Mouse (Mus musculus): ENCODE measurements around the gene As3mt. TPM values are rescaled to one million over a fixed set of nuclear protein-coding genes. Genes with fewer than 3 reads are reported as not detected.
"Not testable (repeated sequence)": the region's sequence is repeated elsewhere in the genome, so short reads cannot be mapped to it uniquely, and the experiment has no call there.

As3mt gene
- total RNA-seq, 2 experiments from 2014 or later: 26.2 to 32.0 TPM

GRCm38 (mm10) chr19:46697840-46698517, 9.3 kb upstream of the As3mt start:
- DNase-seq (ENCODE audit: low spot score in 2 of 2): no peak

- peak in 1 of 2 experiments; percentile 22 for DNase-seq (ENCODE audit: low spot score in 2 of 2)
These were observed 8.2 kb upstream of the As3mt start for GRCm38 (mm10) chr19:46699011-46699481.

- DNase-seq (ENCODE audit: low spot score in 2 of 2): no peak
These were observed 6.1 kb upstream of the As3mt start for GRCm38 (mm10) chr19:46701156-46701555.

- DNase-seq (ENCODE audit: low spot score in 2 of 2): no peak
These were observed 1.3 kb upstream of the As3mt start for GRCm38 (mm10) chr19:46705779-46706495.

GRCm38 (mm10) chr19:46706540-46707295, 540 bp upstream of the As3mt start:
- DNase-seq (ENCODE audit: low spot score in 2 of 2): no peak

GRCm38 (mm10) chr19:46710614-46711013, 3.4 kb downstream of the As3mt start:
- no peak for DNase-seq (ENCODE audit: low spot score in 2 of 2)

- DNase-seq (ENCODE audit: low spot score in 2 of 2): no peak
These were observed 7.0 kb downstream of the As3mt start for GRCm38 (mm10) chr19:46714234-46714633.

GRCm38 (mm10) chr19:46715016-46715415, 7.8 kb downstream of the As3mt start:
- DNase-seq (ENCODE audit: low spot score in 2 of 2): no peak

- no peak for DNase-seq (ENCODE audit: low spot score in 2 of 2)
These were observed 10.9 kb downstream of the As3mt start for GRCm38 (mm10) chr19:46718150-46718549.

GRCm38 (mm10) chr19:46724411-46724810, 17.2 kb downstream of the As3mt start:
- no peak for DNase-seq (ENCODE audit: low spot score in 2 of 2)

- DNase-seq (ENCODE audit: low spot score in 2 of 2): no peak
These were observed 18.9 kb downstream of the As3mt start for GRCm38 (mm10) chr19:46726142-46726541.

GRCm38 (mm10) chr19:46727140-46727736, 20.0 kb downstream of the As3mt start:
- DNase-seq (ENCODE audit: low spot score in 2 of 2): no peak

GRCm38 (mm10) chr19:46727945-46728540, 20.8 kb downstream of the As3mt start:
- DNase-seq (ENCODE audit: low spot score in 2 of 2): no peak

- DNase-seq (ENCODE audit: low spot score in 2 of 2): no peak
These were observed 21.7 kb downstream of the As3mt start for GRCm38 (mm10) chr19:46728909-46729308.

GRCm38 (mm10) chr19:46731351-46731750, 24.1 kb downstream of the As3mt start:
- DNase-seq (ENCODE audit: low spot score in 2 of 2): no peak

GRCm38 (mm10) chr19:46732673-46733072, 25.4 kb downstream of the As3mt start:
- DNase-seq (ENCODE audit: low spot score in 2 of 2): not testable (repeated sequence)

- no peak for DNase-seq (ENCODE audit: low spot score in 2 of 2)
These were observed 26.4 kb downstream of the As3mt start for GRCm38 (mm10) chr19:46733626-46734025.

- DNase-seq (ENCODE audit: low spot score in 2 of 2): no peak
These were observed 28.0 kb downstream of the As3mt start for GRCm38 (mm10) chr19:46735241-46735640.

- DNase-seq (ENCODE audit: low spot score in 2 of 2): no peak
These were observed 29.8 kb downstream of the As3mt start for GRCm38 (mm10) chr19:46737106-46737505.

- DNase-seq (ENCODE audit: low spot score in 2 of 2): peak; percentile 60 to 75
These were observed 33.2 kb downstream of the As3mt start for GRCm38 (mm10) chr19:46740341-46741008.

All from left cerebral cortex, adult 18-20 months (tissue).